Mouse (Mus musculus): ENCODE measurements around the gene E130308A19Rik. TPM values are rescaled to one million over a fixed set of nuclear protein-coding genes. Genes with fewer than 3 reads are reported as not detected.

E130308A19Rik gene
- polyA plus RNA-seq, 3 experiments from 2014 or later: 7.0 to 25.5 (median 10.0) TPM

DNA sequence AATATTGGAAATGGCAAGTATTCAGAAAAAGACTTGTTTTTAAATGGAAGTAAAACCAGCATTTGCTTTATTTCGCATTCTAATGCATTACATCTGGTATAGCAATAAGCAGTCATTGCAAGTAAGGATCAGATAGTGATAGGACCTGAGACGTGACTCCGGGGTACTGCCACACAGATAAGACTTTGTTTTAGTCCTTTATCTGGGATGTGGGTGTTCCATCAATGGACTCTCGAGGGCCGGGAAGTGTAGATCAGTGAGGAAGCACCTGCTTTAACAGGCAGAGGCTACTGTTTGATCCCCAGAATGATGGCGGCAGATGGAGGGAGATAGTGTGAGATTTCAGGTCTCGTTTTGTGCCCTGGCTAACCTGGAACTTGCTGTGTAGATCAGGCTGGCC lies 105.5 kb downstream of the E130308A19Rik start:
- no peak for ATAC-seq

GRCm38 (mm10) chr4:59739321-59739720 lies 113.3 kb downstream of the E130308A19Rik start:
- ATAC-seq: no peak

- ATAC-seq: no peak
These were observed 113.9 kb downstream of the E130308A19Rik start for GRCm38 (mm10) chr4:59739882-59740281.

DNA sequence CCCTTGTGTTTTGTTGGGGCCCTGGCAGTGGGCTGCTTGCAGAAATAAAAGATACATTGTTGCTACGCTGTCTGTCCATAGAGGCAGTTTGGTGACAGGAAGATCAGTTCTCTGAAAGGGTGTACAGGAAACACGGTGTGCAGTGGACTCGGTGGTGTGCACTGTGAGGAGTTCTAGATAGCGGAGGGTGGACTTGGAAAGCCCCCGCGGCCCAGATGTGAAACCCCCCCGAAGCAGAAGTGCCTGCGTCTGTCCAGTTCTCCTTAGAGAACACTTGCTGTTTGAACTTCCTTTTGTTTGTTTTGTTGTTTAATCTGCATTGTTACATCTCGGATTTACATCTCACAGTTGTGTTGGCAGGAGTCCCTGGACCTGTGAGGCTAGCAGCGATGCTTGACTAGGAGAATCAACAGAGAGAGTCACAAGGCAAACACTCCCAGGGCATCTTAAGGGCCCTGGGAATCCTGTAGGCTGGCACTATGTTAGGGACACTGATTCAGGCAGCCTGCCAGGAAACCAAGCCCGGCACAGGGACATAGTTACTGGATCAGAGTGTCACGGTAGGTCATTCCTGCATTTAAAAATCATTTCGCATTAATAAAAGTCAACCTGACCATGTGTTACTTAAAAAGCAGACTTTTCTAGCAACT lies 127.6 kb downstream of the E130308A19Rik start:
- ATAC-seq: no peak

DNA sequence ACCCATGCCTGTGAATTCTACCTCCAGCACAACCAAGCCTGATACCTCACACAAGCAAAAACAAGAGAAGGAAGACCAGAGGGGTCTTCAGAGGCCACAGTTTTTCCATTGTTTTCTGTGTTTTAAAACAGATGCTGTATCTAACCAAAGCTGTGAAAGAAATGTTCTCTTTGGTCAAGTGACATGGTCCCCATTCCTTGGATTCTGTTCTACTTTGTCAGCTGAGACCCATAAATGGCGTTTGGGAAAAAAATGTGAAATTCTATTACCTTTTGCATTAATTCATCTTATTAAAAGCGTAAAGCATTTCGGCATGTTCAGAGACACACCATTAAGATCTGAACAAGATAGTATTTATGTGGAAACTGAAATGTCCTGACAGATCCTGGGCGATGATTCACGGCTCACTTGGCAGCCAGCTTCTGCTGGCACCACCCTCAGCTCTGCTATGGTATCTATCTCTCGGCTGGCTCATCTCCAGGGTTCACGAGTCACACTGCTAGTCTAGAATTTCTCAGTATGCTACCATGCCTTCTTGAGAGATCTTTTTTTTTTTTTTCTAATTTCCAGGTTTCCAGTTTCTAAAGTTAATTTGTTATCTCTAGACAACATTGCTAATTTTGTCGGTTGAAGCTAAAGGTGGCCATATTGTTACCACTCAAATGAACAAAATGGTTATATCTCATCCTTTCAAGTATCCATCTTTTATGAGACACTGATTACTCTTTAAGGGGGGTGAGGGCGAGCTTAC lies 130.5 kb downstream of the E130308A19Rik start:
- no peak for ATAC-seq

- ATAC-seq: no peak
These were observed 131.7 kb downstream of the E130308A19Rik start for GRCm38 (mm10) chr4:59757452-59758435.

DNA sequence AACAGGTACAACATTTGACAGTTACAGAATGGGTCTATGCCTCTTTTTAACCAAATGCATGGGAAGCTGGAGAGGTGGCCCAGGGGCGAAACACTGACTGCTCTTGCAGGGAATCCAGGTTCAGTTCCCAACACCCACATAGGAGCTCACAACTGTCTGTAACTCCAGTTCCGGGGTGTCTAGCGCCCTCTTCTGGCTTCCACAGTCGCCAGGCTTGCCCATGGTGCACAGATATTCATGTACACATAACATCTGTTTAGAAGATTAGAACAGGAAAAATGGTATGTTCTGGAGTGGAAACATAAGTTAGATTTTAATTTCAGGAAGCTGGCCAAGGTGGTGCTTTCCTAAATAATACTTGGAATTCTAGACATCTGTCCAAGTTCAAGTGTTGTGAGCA lies 134.0 kb downstream of the E130308A19Rik start:
- no peak for ATAC-seq

- no peak for ATAC-seq
These were observed 134.8 kb downstream of the E130308A19Rik start for GRCm38 (mm10) chr4:59760636-59761364.

DNA sequence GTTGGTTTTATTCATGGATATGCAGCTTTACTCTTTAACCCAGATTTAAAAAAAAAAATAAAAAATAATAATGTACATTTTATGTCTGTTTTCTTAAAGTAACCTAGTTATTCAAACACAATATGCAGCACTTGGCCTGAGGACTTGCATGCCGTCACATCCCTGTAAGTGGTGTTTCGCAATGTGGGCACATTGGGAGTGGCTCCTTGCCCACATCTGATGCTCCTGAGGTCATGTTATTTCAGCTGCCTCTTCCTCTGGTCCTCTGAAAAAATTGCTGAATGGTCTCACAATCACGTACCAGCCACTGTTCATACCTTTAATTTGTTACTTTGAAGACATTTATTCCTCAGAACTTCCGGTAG lies 135.3 kb downstream of the E130308A19Rik start:
- no peak for ATAC-seq

DNA sequence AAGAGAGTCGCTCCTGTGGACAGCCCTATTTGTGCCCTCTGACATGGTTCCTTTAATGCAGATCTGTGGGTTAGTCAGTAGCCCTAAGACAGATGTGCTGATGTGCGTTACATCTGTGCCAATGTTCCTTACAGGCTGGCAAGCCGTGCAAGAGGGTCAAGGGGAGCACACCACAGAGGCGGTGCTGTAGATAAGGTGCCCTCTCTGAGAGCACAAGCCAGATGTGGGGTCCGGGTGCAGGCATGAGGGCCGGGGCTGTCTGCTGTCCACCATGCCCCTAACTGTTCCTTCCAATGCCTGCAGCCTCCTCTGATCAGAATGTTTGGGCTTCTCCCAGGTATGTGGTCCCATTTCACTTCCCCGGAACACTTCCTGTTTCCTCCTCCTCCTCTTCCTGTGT lies 138.9 kb downstream of the E130308A19Rik start:
- no peak for ATAC-seq

DNA sequence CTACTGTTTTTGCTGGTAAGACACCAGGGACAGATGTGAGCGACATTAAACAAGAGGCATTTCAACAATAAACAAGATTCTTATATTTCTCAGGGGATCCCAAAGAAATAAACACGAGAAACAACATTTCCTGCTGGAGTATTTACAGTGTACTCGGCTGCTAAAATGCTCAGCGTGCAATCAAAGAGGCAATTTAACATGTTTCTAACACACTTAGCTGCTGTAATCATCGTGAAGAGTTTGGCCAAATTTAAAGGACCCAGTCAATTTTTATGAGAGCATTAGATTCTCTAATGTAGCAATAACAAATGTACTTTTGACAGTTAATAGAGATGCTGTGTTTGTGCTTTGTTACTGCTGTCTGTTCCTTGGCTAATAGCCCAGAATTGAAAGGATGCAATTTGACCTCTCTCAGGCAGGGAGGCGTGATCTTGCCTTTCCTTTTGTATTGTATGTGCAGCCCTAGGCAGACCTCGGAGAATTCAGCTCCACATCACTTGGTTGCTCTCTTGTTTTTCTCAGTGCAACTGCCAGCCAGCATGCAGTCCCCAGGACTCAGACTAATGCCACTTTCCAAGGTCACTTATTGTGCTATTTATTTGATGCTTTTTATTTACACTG lies 139.5 kb downstream of the E130308A19Rik start:
- ATAC-seq: no peak

GRCm38 (mm10) chr4:59767717-59768116 lies 141.7 kb downstream of the E130308A19Rik start:
- ATAC-seq: no peak

- no peak for ATAC-seq
These were observed 146.3 kb downstream of the E130308A19Rik start for GRCm38 (mm10) chr4:59772171-59772879.

DNA sequence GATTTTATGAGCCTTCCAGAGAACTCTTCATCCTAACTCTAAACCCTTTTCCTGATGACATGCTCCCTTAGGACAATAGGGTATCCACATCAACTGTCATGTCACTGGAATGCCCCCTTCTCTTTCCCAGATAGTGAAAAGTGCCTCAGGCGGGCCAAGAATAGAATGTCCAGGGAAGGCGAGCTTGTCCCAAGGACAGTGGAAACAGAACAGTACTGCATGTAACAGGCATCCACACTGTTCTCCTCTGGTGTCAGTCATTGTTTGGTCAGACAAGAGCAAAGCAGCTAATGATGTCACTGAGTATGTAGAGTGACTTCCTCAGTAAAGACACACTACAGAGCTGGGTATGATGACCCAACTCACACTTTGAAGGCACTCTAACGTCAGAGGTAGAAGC lies 151.8 kb downstream of the E130308A19Rik start:
- ATAC-seq: no peak

GRCm38 (mm10) chr4:59780568-59780967 lies 154.6 kb downstream of the E130308A19Rik start:
- ATAC-seq: no peak

- peak; percentile 19 for ATAC-seq
These were observed 157.1 kb downstream of the E130308A19Rik start for GRCm38 (mm10) chr4:59782853-59783684.

DNA sequence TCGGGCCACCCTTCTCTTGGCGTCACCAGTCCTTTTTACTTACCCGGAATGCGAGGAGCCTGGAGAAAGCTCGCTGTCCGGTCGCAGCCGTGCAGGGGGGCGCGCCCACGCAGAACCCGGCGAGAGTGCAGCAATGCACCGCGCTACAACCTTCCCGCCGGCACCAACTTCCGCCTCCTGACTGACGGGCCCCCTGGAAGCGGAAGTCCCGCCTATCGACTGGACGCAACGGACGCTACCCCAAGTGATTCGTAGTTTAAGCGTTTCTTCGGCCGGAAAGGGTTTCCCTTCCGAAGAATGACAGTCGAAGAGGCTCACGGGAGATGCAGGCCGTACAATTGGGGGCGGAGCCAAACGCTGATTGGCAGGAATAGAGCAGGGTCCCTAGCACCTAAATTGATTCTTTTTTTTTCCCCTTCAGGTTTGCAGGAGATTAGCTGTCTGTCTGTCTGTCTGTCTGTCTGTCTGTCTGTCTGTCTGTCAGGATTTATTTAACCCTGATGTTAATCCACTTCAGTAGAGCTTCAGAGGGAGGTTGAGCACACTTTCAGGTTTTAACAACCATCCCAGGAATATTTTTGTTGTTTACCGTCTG lies 157.8 kb downstream of the E130308A19Rik start:
- peak; percentile 95 for ATAC-seq

DNA sequence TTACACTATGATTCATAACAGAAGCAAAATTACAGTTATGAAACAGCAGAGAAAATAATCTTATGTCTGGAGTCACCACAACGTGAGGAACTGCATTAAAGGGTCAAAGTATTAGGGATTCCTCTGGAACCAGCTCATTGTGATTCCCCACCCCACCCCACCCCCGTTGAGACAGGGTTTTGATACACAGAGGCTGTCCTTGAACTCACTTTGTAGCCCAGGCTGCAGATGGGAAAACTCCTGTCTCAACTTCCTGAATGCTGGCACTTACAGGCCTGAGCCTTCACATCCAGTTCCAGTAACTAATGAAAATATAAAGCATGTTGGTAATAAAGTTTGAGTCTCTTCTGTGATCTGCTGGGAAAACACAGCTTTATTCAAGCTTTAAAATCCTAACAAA lies 159.4 kb downstream of the E130308A19Rik start:
- ATAC-seq: no peak

- ATAC-seq: peak; percentile 29
These were observed 160.7 kb downstream of the E130308A19Rik start for GRCm38 (mm10) chr4:59786661-59787060.

DNA sequence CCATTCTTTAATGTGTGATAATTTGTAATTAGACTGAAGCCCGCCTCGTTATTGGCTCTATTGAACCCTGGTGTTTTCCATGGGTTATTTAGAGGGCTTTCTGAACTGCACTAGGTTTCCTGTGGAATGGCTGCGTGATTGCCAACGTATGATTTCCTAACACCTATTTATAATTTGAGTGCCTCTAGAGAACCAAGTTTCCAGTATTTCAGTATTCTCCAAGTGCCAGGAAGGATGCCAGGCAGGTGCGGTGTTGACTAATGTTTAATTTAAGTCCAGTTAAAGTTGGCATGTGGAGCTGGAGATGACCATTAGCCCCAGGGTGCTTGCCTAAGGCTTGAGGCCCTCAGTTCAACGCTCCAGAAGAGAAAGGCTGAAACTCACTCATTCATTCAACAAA lies 161.1 kb downstream of the E130308A19Rik start:
- ATAC-seq: no peak
